Mouse (Mus musculus) lung, embryonic 15.5 days (tissue): ENCODE data around the gene Plpp7. TPM values are rescaled to one million over a fixed set of nuclear protein-coding genes. Genes with fewer than 3 reads are reported as not detected.

Experiments used
- ATAC-seq: fragments of 200-750 bp; cut with Nextera tagmentation; 2 replicates; pipeline ENCODE4 v1.8.0; 2017; ENCODE audit warnings: moderate number of reproducible peaks, borderline replicate concordance; ENCODE audit not compliant: low FRiP score, low TSS enrichment; ENCODE audit errors: extremely low read depth
- H3K27ac ChIP-seq: fragments of 300-500 bp; sonication (generic); 2 replicates; pipeline ENCODE4 v1.5.1; 2015; ENCODE audit warnings: moderate library complexity, mild to moderate bottlenecking, inconsistent platforms
- H3K27me3 ChIP-seq: fragments of 300-500 bp; sonication (generic); 2 replicates; pipeline ENCODE4 v1.6.1; 2015; ENCODE audit warnings: inconsistent platforms
- H3K36me3 ChIP-seq: fragments of 300-500 bp; sonication (generic); 2 replicates; pipeline ENCODE4 v1.6.1; 2015; ENCODE audit warnings: inconsistent platforms
- H3K4me1 ChIP-seq: fragments of 300-500 bp; sonication (generic); 2 replicates; pipeline ENCODE4 v1.6.1; 2015; ENCODE audit warnings: inconsistent platforms
- H3K4me2 ChIP-seq: fragments of 300-500 bp; sonication (generic); 2 replicates; pipeline ENCODE4 v1.6.1; 2015; ENCODE audit warnings: inconsistent platforms, mild to moderate bottlenecking, moderate library complexity
- H3K4me3 ChIP-seq: fragments of 300-500 bp; sonication (generic); 2 replicates; pipeline ENCODE4 v1.5.1; 2015; ENCODE audit warnings: mild to moderate bottlenecking, inconsistent platforms
- H3K9ac ChIP-seq: fragments of 300-500 bp; sonication (generic); 2 replicates; pipeline ENCODE4 v1.6.1; 2015; ENCODE audit warnings: inconsistent platforms
- H3K9me3 ChIP-seq: fragments of 300-500 bp; sonication (generic); 2 replicates; pipeline ENCODE4 v1.6.1; 2016; ENCODE audit warnings: inconsistent platforms
- WGBS: fragments of 180-500 bp; shearing (Covaris S2); methylation state at CpG from one replicate; pipeline ENCODE4 v1.1.7; 2015; 5-methylcytosine and 5-hydroxymethylcytosine counted together
- polyA plus RNA-seq: library from polyadenylated mRNA; unstranded; fragments of >200 nt; fragmentation: Nextera tagmentation; extraction: Ambion mirVana; gene quantifications from 2 replicates; pipeline ENCODE4 v1.2.1, GENCODE M21; 2015

Plpp7 gene
- polyA plus RNA-seq, 1 experiment from 2014 or later, result 4.2 TPM

GRCm38 (mm10) chr2:32075368-32075767 lies 20.0 kb upstream of the Plpp7 start:
- Histone ChIP-seq H3K4me1 (0 out of 2 replicates have a peak, but pooled peaks cover 6% of the 10 kb centered on the region), H3K36me3 (no peaks in the 10 kb centered on the region), H3K4me2 (no peak overlapping the region), H3K9ac (no peak overlapping the region), H3K9me3 (no peaks in the 10 kb centered on the region), H3K27ac (no peak overlapping the region), H3K27me3 (no peaks in the 10 kb centered on the region), H3K4me3 (no peak overlapping the region)
- WGBS, result 72% methylated on average over 7 of the region's 7 CpGs
- ATAC-seq, result no peak

- Histone ChIP-seq H3K4me3 (no peak overlapping the region), H3K27ac (peak overlapping the region; percentile 80), H3K36me3 (no peaks in the 10 kb centered on the region), H3K9me3 (no peaks in the 10 kb centered on the region), H3K27me3 (peaks cover 12% of the 10 kb centered on the region), H3K4me1 (0 out of 2 replicates have a peak, but pooled peaks cover 6% of the 10 kb centered on the region), H3K9ac (no peak overlapping the region), H3K4me2 (no peak overlapping the region)
- 70% methylated on average over 10 of the region's 10 CpGs for WGBS
- ATAC-seq, result no peak
Measured at GRCm38 (mm10) chr2:32077744-32078143, 17.6 kb upstream of the Plpp7 start.

GRCm38 (mm10) chr2:32078522-32078921 lies 16.8 kb upstream of the Plpp7 start:
- H3K4me2 ChIP-seq, result 0 out of 2 replicates have a peak overlapping the region, but pooled peaks have one; percentile 19
- no peaks in the 10 kb centered on the region for H3K9me3 ChIP-seq
- H3K27ac ChIP-seq, result peak overlapping the region; percentile 80
- H3K4me3 ChIP-seq, result no peak overlapping the region
- peak; percentile 44; the same call in 1 of the 2 replicates for ATAC-seq
- peaks cover 13% of the 10 kb centered on the region for H3K4me1 ChIP-seq
- H3K27me3 ChIP-seq, result peaks cover 20% of the 10 kb centered on the region
- WGBS, result 41% methylated on average over 8 of the region's 8 CpGs
- H3K9ac ChIP-seq, result no peak overlapping the region
- no peaks in the 10 kb centered on the region for H3K36me3 ChIP-seq

- Histone ChIP-seq H3K9me3 (no peaks in the 10 kb centered on the region), H3K27ac (peak overlapping the region; percentile 54; the same call in 1 of the 2 replicates), H3K4me3 (no peak overlapping the region), H3K4me1 (peaks cover 20% of the 10 kb centered on the region), H3K4me2 (peak overlapping the region; percentile 19; the same call in 1 of the 2 replicates), H3K27me3 (peaks cover 27% of the 10 kb centered on the region), H3K36me3 (no peaks in the 10 kb centered on the region), H3K9ac (no peak overlapping the region)
- ATAC-seq, result no peak
- WGBS, result 78% methylated on average over 14 of the region's 14 CpGs
Measured at GRCm38 (mm10) chr2:32079191-32079725, 16.1 kb upstream of the Plpp7 start.

GRCm38 (mm10) chr2:32080681-32081080 lies 14.6 kb upstream of the Plpp7 start:
- Histone ChIP-seq H3K9ac (no peak overlapping the region), H3K4me2 (no peak overlapping the region), H3K9me3 (no peaks in the 10 kb centered on the region), H3K36me3 (no peaks in the 10 kb centered on the region), H3K27me3 (peaks cover 38% of the 10 kb centered on the region), H3K27ac (peak overlapping the region; percentile 49), H3K4me3 (no peak overlapping the region), H3K4me1 (peaks cover 23% of the 10 kb centered on the region)
- no peak for ATAC-seq
- 67% methylated on average over 3 of the region's 3 CpGs for WGBS

DNA sequence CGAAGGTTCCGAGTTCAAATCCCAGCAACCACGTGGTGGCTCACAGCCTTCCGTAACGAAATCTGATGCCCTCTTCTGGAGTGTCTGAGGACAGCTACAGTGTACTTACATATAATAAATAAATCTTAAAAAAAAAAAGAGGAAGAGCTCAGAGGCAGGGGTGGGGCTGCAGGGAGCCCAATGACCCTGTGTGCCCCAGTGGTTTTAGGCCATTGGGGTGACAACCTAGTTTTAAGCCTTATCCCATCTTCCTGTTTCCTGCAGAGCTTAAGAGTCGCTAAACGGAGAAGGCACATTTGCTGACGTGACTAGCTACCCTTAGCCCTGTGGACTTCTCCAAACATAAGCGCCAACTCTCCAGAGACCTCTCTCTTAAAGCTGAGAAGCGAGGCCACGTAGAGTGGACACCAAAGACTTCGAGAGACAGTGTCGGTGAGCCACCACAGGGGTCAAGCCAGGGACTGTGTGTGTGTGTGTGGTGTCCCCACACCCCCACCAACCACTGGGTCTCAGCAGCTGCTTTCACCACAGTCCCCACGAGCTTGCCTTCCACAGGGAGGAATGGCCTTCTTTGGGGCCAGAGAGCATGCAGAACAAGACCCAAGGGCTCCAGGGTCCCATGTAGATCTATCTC lies 13.9 kb upstream of the Plpp7 start:
- no peak for ATAC-seq
- Histone ChIP-seq H3K27me3 (peaks cover 45% of the 10 kb centered on the region), H3K4me3 (peak overlapping the region; percentile 56), H3K9ac (0 out of 2 replicates have a peak overlapping the region, but pooled peaks have one; percentile 11), H3K9me3 (no peaks in the 10 kb centered on the region), H3K4me1 (peaks cover 23% of the 10 kb centered on the region), H3K4me2 (peak overlapping the region; percentile 99), H3K27ac (peak overlapping the region; percentile 2; the same call in 1 of the 2 replicates), H3K36me3 (no peaks in the 10 kb centered on the region)
- WGBS, result 70% methylated on average over 14 of the region's 14 CpGs

DNA sequence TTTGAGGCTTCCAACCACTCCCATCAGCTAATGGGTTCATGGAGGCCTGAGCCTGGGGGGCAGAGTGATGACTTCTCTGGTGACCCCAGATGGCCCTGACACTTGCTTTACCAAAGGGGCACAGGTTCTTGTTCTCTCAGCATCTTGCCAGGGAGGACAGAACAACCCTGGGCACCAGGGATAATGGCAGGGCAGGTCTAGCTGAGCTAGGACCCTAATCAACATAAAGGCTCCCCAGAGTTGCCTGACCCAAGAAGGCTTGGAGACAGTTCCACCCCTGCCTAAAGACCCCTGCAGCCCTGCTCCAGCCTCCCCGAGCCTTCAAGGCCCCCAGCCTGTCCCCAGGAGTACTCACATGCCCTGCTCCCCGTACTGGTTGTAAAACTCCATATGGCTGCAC lies 13.1 kb upstream of the Plpp7 start:
- Histone ChIP-seq H3K4me2 (peak overlapping the region; percentile 99), H3K4me3 (peak overlapping the region; percentile 56), H3K27ac (peak overlapping the region; percentile 2; the same call in 1 of the 2 replicates), H3K27me3 (peaks cover 46% of the 10 kb centered on the region), H3K4me1 (peaks cover 23% of the 10 kb centered on the region), H3K9me3 (no peaks in the 10 kb centered on the region), H3K9ac (peak overlapping the region; percentile 21; the same call in 1 of the 2 replicates), H3K36me3 (no peaks in the 10 kb centered on the region)
- WGBS, result 19% methylated on average over 2 of the region's 2 CpGs
- no peak for ATAC-seq

DNA sequence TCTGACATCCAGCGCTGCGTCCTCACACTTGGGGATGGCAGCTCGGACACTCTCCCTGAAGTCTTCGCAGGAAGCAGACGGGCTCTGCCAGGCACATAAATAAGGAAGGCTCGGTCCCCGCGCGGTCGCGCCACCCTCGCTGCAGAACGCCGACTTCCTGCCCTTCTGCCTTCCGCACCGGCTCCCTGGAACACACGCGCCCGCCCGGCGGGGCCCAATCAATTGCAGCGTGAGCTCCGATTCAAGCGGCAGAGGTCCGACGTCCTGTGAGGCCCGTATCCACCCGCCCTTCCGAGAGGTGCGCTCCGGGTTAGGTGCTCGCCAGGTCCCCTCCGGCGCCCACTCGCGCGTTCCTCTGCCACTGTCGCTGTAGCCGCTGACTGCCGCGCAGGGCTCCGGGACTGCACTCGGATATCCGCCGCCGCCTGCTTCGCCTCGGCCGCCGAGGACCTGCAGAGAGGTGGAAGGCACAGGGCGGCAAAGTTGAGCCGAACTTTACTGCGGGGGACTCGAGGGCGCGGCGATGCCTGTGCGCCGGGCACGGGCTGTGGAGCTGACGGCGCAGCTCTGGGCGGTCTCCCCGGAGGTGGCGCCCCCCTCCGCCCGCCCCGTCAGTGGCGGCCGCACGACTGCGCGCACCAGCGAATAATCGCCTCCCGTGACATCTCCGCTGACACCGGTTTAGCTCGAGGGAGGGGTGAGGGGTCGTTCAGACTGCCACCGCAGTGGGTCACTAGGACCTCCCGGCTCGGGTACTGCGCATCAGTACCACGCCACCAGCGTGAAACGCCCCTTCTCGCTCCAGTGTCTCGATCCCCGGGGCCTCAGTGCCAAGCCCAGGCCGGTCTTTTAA lies 11.9 kb upstream of the Plpp7 start:
- WGBS, result under 1% methylated on average over 91 of the region's 91 CpGs
- Histone ChIP-seq H3K4me3 (peak overlapping the region; percentile 56), H3K9me3 (no peaks in the 10 kb centered on the region), H3K27ac (peak overlapping the region; percentile 2; the same call in 1 of the 2 replicates), H3K27me3 (peaks cover 57% of the 10 kb centered on the region), H3K9ac (peak overlapping the region; percentile 21; the same call in 1 of the 2 replicates), H3K36me3 (no peaks in the 10 kb centered on the region), H3K4me2 (peak overlapping the region; percentile 99), H3K4me1 (peaks cover 27% of the 10 kb centered on the region)
- ATAC-seq, result peak; percentile 59; the same call in 1 of the 2 replicates

- Histone ChIP-seq H3K4me3 (peak within 1 kb of the TSS; percentile 56), H3K27ac (no peak within 1 kb of the TSS; the same call in 1 of the 2 replicates), H3K9ac (peak within 1 kb of the TSS; percentile 43), H3K4me1 (peaks cover 34% of the 10 kb centered on the region), H3K27me3 (peaks cover 59% of the 10 kb centered on the region), H3K36me3 (no peaks in the 10 kb centered on the region), H3K4me2 (peak within 1 kb of the TSS; percentile 99), H3K9me3 (no peaks in the 10 kb centered on the region)
- WGBS, result under 1% methylated on average over 68 of the region's 68 CpGs
- peak; percentile 71 for ATAC-seq
Measured at GRCm38 (mm10) chr2:32084111-32084871, 11.0 kb upstream of the Plpp7 start, which contains the start of gene Fam78a. TSS of gene Fam78a (minus strand) at chr2:32084857.

- Histone ChIP-seq H3K9me3 (no peaks in the 10 kb centered on the region), H3K27ac (no peak overlapping the region), H3K27me3 (peaks cover 59% of the 10 kb centered on the region), H3K4me1 (peaks cover 31% of the 10 kb centered on the region), H3K9ac (peak overlapping the region; percentile 43; the same call in 1 of the 2 replicates), H3K4me2 (peak overlapping the region; percentile 99), H3K4me3 (peak overlapping the region; percentile 56), H3K36me3 (no peaks in the 10 kb centered on the region)
- 21% methylated on average over 2 of the region's 2 CpGs for WGBS
- ATAC-seq, result no peak
Measured at GRCm38 (mm10) chr2:32084872-32085199, 10.5 kb upstream of the Plpp7 start.

- Histone ChIP-seq H3K27ac (no peak overlapping the region), H3K9ac (no peak overlapping the region), H3K4me1 (peaks cover 28% of the 10 kb centered on the region), H3K9me3 (no peaks in the 10 kb centered on the region), H3K4me2 (no peak overlapping the region), H3K4me3 (peak overlapping the region; percentile 56; the same call in 1 of the 2 replicates), H3K36me3 (no peaks in the 10 kb centered on the region), H3K27me3 (peaks cover 62% of the 10 kb centered on the region)
- WGBS, result 66% methylated on average over 2 of the region's 2 CpGs
- ATAC-seq, result no peak
Measured at GRCm38 (mm10) chr2:32085231-32085630, 10.1 kb upstream of the Plpp7 start.
